Mouse (Mus musculus): ENCODE measurements around the gene Samd5.

DNA sequence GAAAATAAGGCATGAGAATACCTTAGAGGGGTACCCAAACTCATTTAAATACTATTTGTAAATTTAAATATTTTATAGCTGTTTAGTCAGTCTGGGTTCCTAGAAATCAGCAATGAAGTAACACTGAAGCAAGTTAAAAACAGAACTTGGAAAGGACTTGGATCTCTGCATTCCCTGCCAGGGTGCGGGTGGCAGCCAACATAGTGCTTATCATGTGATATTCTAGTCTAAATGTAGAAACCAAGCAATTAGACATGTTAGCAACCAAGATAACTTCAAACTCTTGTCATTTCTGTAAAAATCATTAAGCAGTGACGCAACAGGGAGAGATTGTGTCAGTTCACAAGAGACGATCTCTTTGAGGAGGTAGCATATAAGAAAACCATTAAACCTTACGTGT lies 32.9 kb downstream of the Samd5 start:
- no peak for TF ChIP-seq GATA1 (IDR thresholded peaks at IDR 0.05; ENCODE audit: borderline replicate concordance, low read length)
- no peak for TF ChIP-seq FLI1 (IDR thresholded peaks at IDR 0.05; ENCODE audit: low read length)

Measured in megakaryocyte, embryonic 14.5 days (primary cell).